ENCODE assay signal across 17 mouse cellular contexts in genomic region chr1:64716589-64717304, GRCm38 (mm10). TPM values are rescaled to one million over a fixed set of nuclear protein-coding genes. Genes with fewer than 3 reads are reported as not detected.
DNase-seq lines count a peak whose midpoint lies in the region; ATAC-seq and TF ChIP-seq lines count a peak whose summit lies in the region.
"Had no signal": no experiment of that assay in that cellular context is flagged by ENCODE, and none has a peak within 500 bp of the region (broad histone marks: within the 10 kb centered on the region; RNA-seq: fewer than 3 reads in every experiment).

No protein-coding gene starts in this region.

- TF ChIP-seq POLR2A in liver, adult 2 months (IDR thresholded peaks at IDR 0.05; ENCODE audit: extremely low read depth, insufficient read depth, low read length), result no peak

- no peak for DNase-seq in heart, postnatal 25 days (ENCODE audit: low spot score)
- peak; percentile 64 for DNase-seq in liver, adult 2 months (ENCODE audit: extremely low read depth, low read depth, low spot score)
- DNase-seq in liver, result no peak
- peak; percentile 21 for DNase-seq in A20 (ENCODE audit: low read depth, low spot score)
- DNase-seq in brain, adult 2 months (ENCODE audit: low read depth, low spot score), result peak; percentile 65
- no peak for DNase-seq in limb, embryonic 10.5 days (ENCODE audit: low spot score)
- DNase-seq in cerebellum, postnatal 14 days, result no peak

- peaks cover 20% of the 10 kb centered on the region for H3K4me1 ChIP-seq in heart, embryonic 12.5 days (replicated peaks)
- H3K4me1 ChIP-seq in liver, adult 2 months (ENCODE audit: control insufficient read depth, insufficient read depth, low read length), result peaks cover 4% of the 10 kb centered on the region; the same call in 1 of the 2 replicates
- H3K4me1 ChIP-seq in limb, embryonic 10.5 days, result no peaks in the 10 kb centered on the region
- H3K4me1 ChIP-seq: embryonic facial prominence, embryonic 12.5 days; forebrain, embryonic 10.5 days; limb, embryonic 15.5 days had no signal

- WGBS in heart, embryonic 12.5 days, result 66% methylated on average over 7 of the region's 7 CpGs
- 42% methylated on average over 7 of the region's 7 CpGs for WGBS in liver, adult 2 months
- 91% methylated on average over 7 of the region's 7 CpGs for WGBS in limb, embryonic 10.5 days

- H3K9ac ChIP-seq in heart, embryonic 12.5 days, result no peak overlapping the region
- no peak overlapping the region for H3K9ac ChIP-seq in liver, adult 2 months (ENCODE audit: low read depth, low read length)
- H3K9ac ChIP-seq: embryonic facial prominence, embryonic 12.5 days; forebrain, embryonic 15.5 days; hindbrain, embryonic 13.5 days; limb, embryonic 15.5 days; liver, embryonic 15.5 days; midbrain, embryonic 13.5 days; neural tube, embryonic 13.5 days had no signal

- H3K4me3 ChIP-seq in heart, embryonic 12.5 days, result no peak overlapping the region
- H3K4me3 ChIP-seq in liver, adult 2 months (ENCODE audit: insufficient read depth, low read depth, low read length), result no peak overlapping the region
- no peak overlapping the region for H3K4me3 ChIP-seq in limb, embryonic 10.5 days
- H3K4me3 ChIP-seq: embryonic facial prominence, embryonic 12.5 days; forebrain, embryonic 10.5 days; forebrain, embryonic 15.5 days; hindbrain, embryonic 13.5 days; limb, embryonic 15.5 days; liver, embryonic 15.5 days; midbrain, embryonic 13.5 days; neural tube, embryonic 13.5 days had no signal

- no peaks in the 10 kb centered on the region; the same call in 1 of the 2 replicates for H3K79me2 ChIP-seq in liver, adult 2 months (ENCODE audit: control insufficient read depth, insufficient read depth, low read length)

- 0 out of 2 replicates have a peak, but pooled peaks have one; percentile 57 for ATAC-seq in heart, embryonic 12.5 days (ENCODE audit: insufficient number of reproducible peaks, low FRiP score)

- H3K27me3 ChIP-seq in heart, embryonic 12.5 days (replicated peaks), result no peaks in the 10 kb centered on the region
- no peaks in the 10 kb centered on the region for H3K27me3 ChIP-seq in liver, adult 2 months (ENCODE audit: control insufficient read depth, insufficient read depth, low read length)
- H3K27me3 ChIP-seq in limb, embryonic 10.5 days (ENCODE audit: low read depth, poor library complexity, severe bottlenecking), result no peaks in the 10 kb centered on the region
- H3K27me3 ChIP-seq: embryonic facial prominence, embryonic 12.5 days; forebrain, embryonic 15.5 days; hindbrain, embryonic 13.5 days; limb, embryonic 15.5 days; liver, embryonic 15.5 days; midbrain, embryonic 13.5 days; neural tube, embryonic 13.5 days had no signal

- H3K36me3 ChIP-seq in heart, embryonic 12.5 days, result peaks cover 26% of the 10 kb centered on the region
- peaks cover 13% of the 10 kb centered on the region for H3K36me3 ChIP-seq in liver, adult 2 months (ENCODE audit: control insufficient read depth, insufficient read depth, low read length)
- H3K36me3 ChIP-seq in limb, embryonic 10.5 days, result peaks cover 71% of the 10 kb centered on the region

- H3K4me2 ChIP-seq in heart, embryonic 12.5 days, result no peak overlapping the region
- H3K4me2 ChIP-seq: embryonic facial prominence, embryonic 12.5 days; forebrain, embryonic 15.5 days; hindbrain, embryonic 13.5 days; limb, embryonic 15.5 days; liver, embryonic 15.5 days; midbrain, embryonic 13.5 days; neural tube, embryonic 13.5 days had no signal

- no peak for TF ChIP-seq CTCF in liver, adult 2 months (IDR thresholded peaks at IDR 0.05; ENCODE audit: low read depth, low read length)

- no peaks in the 10 kb centered on the region for H3K9me3 ChIP-seq in heart, embryonic 12.5 days (replicated peaks)
- H3K9me3 ChIP-seq in limb, embryonic 10.5 days (replicated peaks), result no peaks in the 10 kb centered on the region
- H3K9me3 ChIP-seq: embryonic facial prominence, embryonic 12.5 days; forebrain, embryonic 10.5 days; forebrain, embryonic 15.5 days; hindbrain, embryonic 13.5 days; limb, embryonic 15.5 days; liver, embryonic 15.5 days; midbrain, embryonic 13.5 days; neural tube, embryonic 13.5 days had no signal

- intact Hi-C loops in heart, postnatal 25 days (cut with DNase I), result loop anchor here (2.0 to 5.0 kb wide), 2 partner anchors 202 to 271 kb away; no protein-coding TSS in a partner anchor

- H3K27ac ChIP-seq in heart, embryonic 12.5 days (ENCODE audit: poor library complexity, severe bottlenecking), result no peak overlapping the region
- no peak overlapping the region for H3K27ac ChIP-seq in liver, adult 2 months (replicated peaks; ENCODE audit: insufficient read depth, low read depth, low read length)
- no peak overlapping the region for H3K27ac ChIP-seq in limb, embryonic 10.5 days
- H3K27ac ChIP-seq: embryonic facial prominence, embryonic 12.5 days; forebrain, embryonic 10.5 days; forebrain, embryonic 15.5 days; hindbrain, embryonic 13.5 days; limb, embryonic 15.5 days; liver, embryonic 15.5 days; macrophage; midbrain, embryonic 13.5 days; neural tube, embryonic 13.5 days had no signal

RNA-seq across cellular contexts. Expression of gene Fzd5, which starts 20.8 kb away (rescaled TPM):
- polyA plus RNA-seq in heart, embryonic 12.5 days (2016; fragmentation: Nextera tagmentation; extraction: Ambion mirVana), result 1.7 and 2.0 TPM in 2 replicates
- total RNA-seq in heart, postnatal 25 days (2021), result 1 to 10 TPM; 4.0 to 5.8 TPM
- total RNA-seq in liver, adult 2 months (2014; rRNA removed), result 3.1 and 4.0 TPM in 2 replicates
- polyA plus RNA-seq in liver, adult 2 months (2012; rRNA removed), result 4.7 and 4.9 TPM in 2 replicates
- polyA plus RNA-seq in limb, embryonic 10.5 days (2016; fragmentation: Nextera tagmentation; extraction: Ambion mirVana), result 0.28 and 0.29 TPM in 2 replicates

RNA-seq across cellular contexts. Expression of gene Ccnyl1, which starts 26.5 kb away (rescaled TPM):
- polyA plus RNA-seq in heart, embryonic 12.5 days (2016; fragmentation: Nextera tagmentation; extraction: Ambion mirVana), result 4.1 and 4.2 TPM in 2 replicates
- 10 to 100 TPM; 16.9 to 17.6 TPM for total RNA-seq in heart, postnatal 25 days (2021)
- total RNA-seq in liver, adult 2 months (2014; rRNA removed), result 3.6 and 3.9 TPM in 2 replicates
- 5.8 and 6.0 TPM in 2 replicates for polyA plus RNA-seq in liver, adult 2 months (2012; rRNA removed)
- polyA plus RNA-seq in limb, embryonic 10.5 days (2016; fragmentation: Nextera tagmentation; extraction: Ambion mirVana), result 6.4 TPM in 2 replicates

Comparison
In these comparisons a context has a peak if more than half of its experiments do, and no peak if none do; other contexts are left out.
1. DNase-seq: peak in liver, adult 2 months (single experiment), A20 (single experiment) and brain, adult 2 months (single experiment); none in heart, postnatal 25 days (single experiment), liver (single experiment), limb, embryonic 10.5 days (single experiment) and cerebellum, postnatal 14 days (0 of 2).